Mouse (Mus musculus) splenic B cell, adult 2 months (primary cell): ENCODE data around the gene Mepe.

ENCODE experiments used
- DNase-seq: peaks from one replicate; pipeline ENCODE4 v3.0.0-alpha.2; 2011; ENCODE audit warnings: low read depth, low spot score
- H3K27me3 ChIP-seq: 2 replicates; pipeline ENCODE4 v1.6.1; 2012; ENCODE audit warnings: mild to moderate bottlenecking, low read length, moderate library complexity, mixed read lengths; ENCODE audit not compliant: control insufficient read depth, poor library complexity, insufficient read depth, severe bottlenecking
- H3K36me3 ChIP-seq: 2 replicates; pipeline ENCODE4 v1.6.1; 2012; ENCODE audit warnings: mild to moderate bottlenecking, low read length, moderate library complexity, mixed read lengths; ENCODE audit not compliant: control insufficient read depth, poor library complexity, insufficient read depth, severe bottlenecking

Gene Mepe

GRCm38 (mm10) chr5:104339009-104339408 is 13.9 kb downstream of the Mepe start:
- Histone ChIP-seq H3K27me3 (no peaks in the 10 kb centered on the region), H3K36me3 (no peaks in the 10 kb centered on the region)
- no peak for DNase-seq

- H3K36me3 ChIP-seq, result no peaks in the 10 kb centered on the region
- DNase-seq, result peak; percentile 26
These were observed 14.8 kb downstream of the Mepe start for GRCm38 (mm10) chr5:104339706-104340512.

DNA sequence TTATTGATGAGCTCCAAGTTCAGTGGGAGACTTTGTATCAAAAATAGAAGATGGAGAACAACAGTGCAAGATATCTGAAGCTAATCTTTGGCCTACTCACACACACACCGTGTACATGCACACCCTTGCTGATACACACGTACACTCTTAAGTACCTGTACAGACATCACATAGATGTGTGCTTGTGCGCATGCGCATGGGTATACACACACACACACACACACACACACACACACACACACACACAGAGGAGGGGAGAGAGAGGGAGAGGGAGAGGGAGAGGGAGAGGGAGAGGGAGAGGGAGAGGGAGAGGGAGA is 15.3 kb downstream of the Mepe start:
- no peaks in the 10 kb centered on the region for H3K27me3 ChIP-seq
- no peak for DNase-seq
- H3K36me3 ChIP-seq, result no peaks in the 10 kb centered on the region

More at GRCm38 (mm10) chr5:104339706-104340512, 14.8 kb downstream of the Mepe start:
- H3K27me3 ChIP-seq, result no peaks in the 10 kb centered on the region

DNA sequence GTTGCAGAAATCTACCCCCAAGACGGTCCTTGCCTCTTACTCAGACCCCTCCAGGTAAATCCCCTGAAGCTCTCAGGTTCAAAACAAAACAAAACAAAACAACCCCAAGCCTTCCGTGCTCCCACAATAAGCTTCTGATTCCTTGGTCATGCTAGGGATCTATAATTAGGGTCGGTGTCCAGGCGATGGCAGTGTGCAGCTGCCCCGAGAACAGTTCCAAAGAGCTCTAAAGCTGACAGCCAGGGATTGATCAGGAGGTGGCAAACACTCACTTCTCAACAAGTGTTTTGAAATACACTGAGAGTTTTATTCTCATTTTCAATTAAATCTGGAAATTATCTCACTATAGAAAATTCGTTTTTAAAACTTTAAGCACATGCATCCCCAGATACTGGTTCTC is 17.8 kb downstream of the Mepe start:
- DNase-seq, result no peak
- H3K36me3 ChIP-seq, result no peaks in the 10 kb centered on the region
- no peaks in the 10 kb centered on the region for H3K27me3 ChIP-seq

DNA sequence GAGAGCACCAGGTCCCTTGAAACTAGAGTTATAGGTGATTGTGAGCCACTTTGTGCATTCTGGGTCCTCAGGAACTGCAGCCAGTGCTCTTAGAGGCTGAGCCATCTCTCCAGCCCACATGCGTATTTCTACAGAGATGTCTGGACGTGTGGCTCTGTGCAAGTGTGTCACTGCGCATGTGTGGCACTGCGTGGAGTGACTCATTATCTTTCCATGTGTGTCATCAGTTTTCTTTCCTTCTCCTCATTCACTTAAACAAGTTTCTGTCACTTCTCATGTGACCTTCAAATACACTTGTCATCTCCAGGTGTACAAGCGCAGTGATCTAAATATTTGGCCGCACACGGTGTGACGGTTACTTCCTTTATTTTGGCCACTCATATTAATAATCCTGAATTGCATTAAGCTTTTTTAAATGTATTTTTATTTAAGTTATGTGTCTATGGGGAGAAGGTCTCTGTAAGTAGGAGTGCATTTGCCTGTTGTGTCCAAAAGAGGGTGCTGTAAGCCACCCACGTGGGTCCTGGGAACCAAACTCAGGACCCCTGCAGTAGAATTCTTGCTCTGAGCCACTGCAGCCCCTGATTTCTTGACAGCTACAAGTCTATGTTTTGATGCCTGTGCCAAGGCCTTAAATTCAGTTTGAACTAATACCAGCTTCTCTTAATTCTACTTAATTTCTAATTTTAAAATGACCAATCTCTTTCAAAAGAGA is 19.6 kb downstream of the Mepe start:
- DNase-seq, result peak; percentile 32
- Histone ChIP-seq H3K27me3 (no peaks in the 10 kb centered on the region; the same call in 1 of the 2 replicates), H3K36me3 (no peaks in the 10 kb centered on the region)

DNA sequence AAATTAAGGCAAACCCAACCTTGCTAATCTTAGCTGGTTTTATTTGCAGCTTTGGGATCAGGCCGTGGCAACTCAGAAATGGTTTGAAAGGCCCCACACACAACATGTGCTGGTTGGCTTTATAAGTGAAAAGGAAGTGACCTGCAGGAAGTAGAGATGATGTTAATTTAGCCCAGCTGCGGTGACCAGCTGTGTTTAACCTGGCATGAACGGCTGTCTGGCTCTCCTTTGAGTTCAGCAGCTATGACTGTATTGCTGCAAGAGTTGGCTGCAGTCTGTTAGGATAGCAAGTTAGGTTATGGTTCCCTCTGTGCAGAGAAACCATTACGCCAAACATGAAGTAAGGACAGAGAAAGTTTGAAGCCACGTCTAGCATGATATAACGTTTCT is 20.1 kb downstream of the Mepe start:
- no peaks in the 10 kb centered on the region for H3K36me3 ChIP-seq

DNA sequence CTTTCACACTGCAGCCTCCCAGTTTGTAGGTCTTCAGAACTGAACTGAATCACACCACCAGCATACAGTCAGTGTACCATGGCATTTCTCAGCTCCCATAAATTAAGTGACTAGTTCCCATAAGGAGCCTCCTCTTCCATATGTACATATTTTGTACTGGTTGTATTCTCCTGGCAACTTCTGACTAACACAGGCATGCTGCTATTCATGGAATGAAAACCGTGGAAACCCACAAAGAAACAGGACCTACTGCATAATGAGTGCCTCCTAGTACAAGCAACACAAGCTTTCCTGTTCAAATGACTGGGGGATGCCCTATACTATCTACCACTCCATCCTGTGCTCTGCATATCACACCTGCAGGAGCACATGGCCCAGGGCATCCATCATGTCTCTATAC is 25.9 kb downstream of the Mepe start:
- no peaks in the 10 kb centered on the region; the same call in 1 of the 2 replicates for H3K27me3 ChIP-seq
- H3K36me3 ChIP-seq, result no peaks in the 10 kb centered on the region
- no peak for DNase-seq

More for the DNA sequence above, 20.1 kb downstream of the Mepe start:
- no peaks in the 10 kb centered on the region; the same call in 1 of the 2 replicates for H3K27me3 ChIP-seq
- DNase-seq, result peak; percentile 32

GRCm38 (mm10) chr5:104351874-104352273 is 26.7 kb downstream of the Mepe start:
- DNase-seq, result no peak
- Histone ChIP-seq H3K36me3 (no peaks in the 10 kb centered on the region), H3K27me3 (no peaks in the 10 kb centered on the region; the same call in 1 of the 2 replicates)

DNA sequence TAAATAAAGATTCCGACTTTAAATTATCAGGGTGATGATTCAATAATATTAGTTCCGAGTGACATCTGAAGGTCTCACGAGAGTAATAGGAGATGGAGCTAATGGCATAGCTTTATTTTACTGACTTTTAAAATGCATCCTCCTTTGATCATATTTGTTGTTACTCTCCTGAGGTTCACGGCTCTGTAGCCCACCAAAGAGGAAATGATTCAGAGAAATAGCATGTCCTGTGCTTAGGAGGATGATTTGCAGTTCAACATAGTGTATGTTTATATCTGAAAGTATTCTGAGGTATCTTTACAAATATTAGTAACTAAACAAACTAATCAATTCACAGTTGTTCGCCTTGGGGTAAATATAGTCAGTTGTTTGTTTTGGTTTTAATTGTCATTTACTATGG is 32.4 kb downstream of the Mepe start:
- Histone ChIP-seq H3K36me3 (no peaks in the 10 kb centered on the region), H3K27me3 (no peaks in the 10 kb centered on the region)
- DNase-seq, result no peak

GRCm38 (mm10) chr5:104358592-104358991 is 33.5 kb downstream of the Mepe start:
- Histone ChIP-seq H3K36me3 (no peaks in the 10 kb centered on the region), H3K27me3 (no peaks in the 10 kb centered on the region)
- DNase-seq, result peak; percentile 33

GRCm38 (mm10) chr5:104359257-104359656 is 34.1 kb downstream of the Mepe start:
- H3K36me3 ChIP-seq, result no peaks in the 10 kb centered on the region
- DNase-seq, result no peak
- H3K27me3 ChIP-seq, result no peaks in the 10 kb centered on the region

- no peak for DNase-seq
- no peaks in the 10 kb centered on the region for H3K27me3 ChIP-seq
- no peaks in the 10 kb centered on the region for H3K36me3 ChIP-seq
These were observed 45.5 kb downstream of the Mepe start for GRCm38 (mm10) chr5:104370580-104370979.

- no peak for DNase-seq
- H3K36me3 ChIP-seq, result no peaks in the 10 kb centered on the region
- no peaks in the 10 kb centered on the region for H3K27me3 ChIP-seq
These were observed 46.2 kb downstream of the Mepe start for GRCm38 (mm10) chr5:104371284-104371683.

GRCm38 (mm10) chr5:104373648-104374307 is 48.6 kb downstream of the Mepe start:
- H3K36me3 ChIP-seq, result no peaks in the 10 kb centered on the region
- no peak for DNase-seq
- no peaks in the 10 kb centered on the region for H3K27me3 ChIP-seq

GRCm38 (mm10) chr5:104374308-104374660 is 49.2 kb downstream of the Mepe start:
- no peak for DNase-seq
- Histone ChIP-seq H3K27me3 (no peaks in the 10 kb centered on the region), H3K36me3 (no peaks in the 10 kb centered on the region)
